Mouse (Mus musculus): ENCODE results near the gene Chat.
"Not testable (repeated sequence)": the region's sequence is repeated elsewhere in the genome, so short reads cannot be mapped to it uniquely, and the experiment has no call there.

Chat gene

GRCm38 (mm10) chr14:32452552-32452951 is 13.2 kb downstream of the Chat start:
- no peak for DNase-seq

GRCm38 (mm10) chr14:32446989-32447388 is 18.8 kb downstream of the Chat start:
- no peak for DNase-seq

- no peak for DNase-seq
These were observed 22.3 kb downstream of the Chat start for GRCm38 (mm10) chr14:32443446-32443845.

- DNase-seq = no peak
These were observed 26.0 kb downstream of the Chat start for GRCm38 (mm10) chr14:32439744-32440143.

- no peak for DNase-seq
These were observed 26.5 kb downstream of the Chat start for GRCm38 (mm10) chr14:32439316-32439715.

GRCm38 (mm10) chr14:32437352-32437793 is 28.4 kb downstream of the Chat start:
- no peak for DNase-seq

- no peak for DNase-seq
These were observed 36.7 kb downstream of the Chat start for GRCm38 (mm10) chr14:32429030-32429602.

GRCm38 (mm10) chr14:32423946-32424345 is 41.8 kb downstream of the Chat start:
- no peak for DNase-seq

- DNase-seq = no peak
These were observed 47.0 kb downstream of the Chat start for GRCm38 (mm10) chr14:32418747-32419146.

- DNase-seq = no peak
These were observed 53.7 kb downstream of the Chat start for GRCm38 (mm10) chr14:32412075-32412474.

GRCm38 (mm10) chr14:32410084-32410483 is 55.7 kb downstream of the Chat start:
- no peak for DNase-seq

GRCm38 (mm10) chr14:32405399-32405798 is 60.4 kb downstream of the Chat start:
- not testable (repeated sequence) for DNase-seq

- DNase-seq = peak; percentile 60
These were observed 77.6 kb downstream of the Chat start, which contains the start of gene 1700024G13Rik for GRCm38 (mm10) chr14:32388196-32388595. 1700024G13Rik (minus strand) TSS chr14:32388391.

GRCm38 (mm10) chr14:32381619-32382018 is 84.2 kb downstream of the Chat start:
- no peak for DNase-seq

GRCm38 (mm10) chr14:32381066-32381465 is 84.7 kb downstream of the Chat start:
- no peak for DNase-seq

GRCm38 (mm10) chr14:32380099-32380480 is 85.7 kb downstream of the Chat start:
- no peak for DNase-seq

- DNase-seq = no peak
These were observed 86.2 kb downstream of the Chat start for GRCm38 (mm10) chr14:32379395-32380098.

GRCm38 (mm10) chr14:32372510-32372909 is 93.3 kb downstream of the Chat start:
- DNase-seq = no peak

GRCm38 (mm10) chr14:32369756-32370155 is 96.0 kb downstream of the Chat start:
- DNase-seq = no peak

GRCm38 (mm10) chr14:32364359-32364758 is 101.4 kb downstream of the Chat start:
- DNase-seq = no peak

Measured in kidney, adult 18-20 months (tissue).